Mouse (Mus musculus) adrenal gland, adult (tissue): ENCODE results near the gene Cd44.
A peak's percentile ranks its signal among the peaks of the same experiment; 100 is the strongest.

Source experiments
- DNase-seq, 2 experiments: peaks; one replicate each; pipeline ENCODE4 v3.0.0; 2022 to 2023; ENCODE audit warnings: low spot score in 1 of 2; ENCODE audit not compliant: inconsistent age in 2 of 2

Gene Cd44

GRCm38 (mm10) chr2:102873848-102874247 is 27.6 kb downstream of the Cd44 start:
- no peak for DNase-seq

- no peak for DNase-seq
Observed at GRCm38 (mm10) chr2:102873194-102873593, 28.3 kb downstream of the Cd44 start.

GRCm38 (mm10) chr2:102872436-102872835 is 29.0 kb downstream of the Cd44 start:
- DNase-seq, result no peak

- no peak for DNase-seq
Observed at GRCm38 (mm10) chr2:102868444-102868843, 33.0 kb downstream of the Cd44 start.

- no peak for DNase-seq
Observed at GRCm38 (mm10) chr2:102867396-102868088, 33.9 kb downstream of the Cd44 start.

GRCm38 (mm10) chr2:102866594-102866993 is 34.9 kb downstream of the Cd44 start:
- DNase-seq, result peak in 1 of 2 experiments; percentile 72

- DNase-seq, result no peak
Observed at GRCm38 (mm10) chr2:102865354-102865752, 36.1 kb downstream of the Cd44 start.

GRCm38 (mm10) chr2:102864695-102865353 is 36.6 kb downstream of the Cd44 start:
- DNase-seq, result no peak

GRCm38 (mm10) chr2:102864036-102864435 is 37.4 kb downstream of the Cd44 start:
- DNase-seq, result no peak

GRCm38 (mm10) chr2:102863583-102863982 is 37.9 kb downstream of the Cd44 start:
- DNase-seq, result no peak

GRCm38 (mm10) chr2:102862706-102863105 is 38.8 kb downstream of the Cd44 start:
- no peak for DNase-seq

GRCm38 (mm10) chr2:102858271-102858670 is 43.2 kb downstream of the Cd44 start:
- DNase-seq, result no peak

- no peak for DNase-seq
Observed at GRCm38 (mm10) chr2:102853297-102853696, 48.2 kb downstream of the Cd44 start.

GRCm38 (mm10) chr2:102851936-102852477 is 49.5 kb downstream of the Cd44 start:
- no peak for DNase-seq

GRCm38 (mm10) chr2:102850026-102850425 is 51.4 kb downstream of the Cd44 start:
- no peak for DNase-seq

- no peak for DNase-seq
Observed at GRCm38 (mm10) chr2:102848811-102849433, 52.5 kb downstream of the Cd44 start.

GRCm38 (mm10) chr2:102841231-102841630 is 60.2 kb downstream of the Cd44 start:
- no peak for DNase-seq

GRCm38 (mm10) chr2:102838179-102838578 is 63.3 kb downstream of the Cd44 start:
- no peak for DNase-seq

GRCm38 (mm10) chr2:102831547-102831946 is 69.9 kb downstream of the Cd44 start:
- no peak for DNase-seq

- DNase-seq, result peak; percentile 72 to 95
Observed at GRCm38 (mm10) chr2:102829201-102829600, 72.3 kb downstream of the Cd44 start.

- peak; percentile 16 to 70 for DNase-seq
Observed at GRCm38 (mm10) chr2:102828381-102828780, 73.1 kb downstream of the Cd44 start.

- no peak for DNase-seq
Observed at GRCm38 (mm10) chr2:102827841-102828240, 73.6 kb downstream of the Cd44 start.
